ENCODE assay signal across 9 mouse cellular contexts in the genomic region with DNA sequence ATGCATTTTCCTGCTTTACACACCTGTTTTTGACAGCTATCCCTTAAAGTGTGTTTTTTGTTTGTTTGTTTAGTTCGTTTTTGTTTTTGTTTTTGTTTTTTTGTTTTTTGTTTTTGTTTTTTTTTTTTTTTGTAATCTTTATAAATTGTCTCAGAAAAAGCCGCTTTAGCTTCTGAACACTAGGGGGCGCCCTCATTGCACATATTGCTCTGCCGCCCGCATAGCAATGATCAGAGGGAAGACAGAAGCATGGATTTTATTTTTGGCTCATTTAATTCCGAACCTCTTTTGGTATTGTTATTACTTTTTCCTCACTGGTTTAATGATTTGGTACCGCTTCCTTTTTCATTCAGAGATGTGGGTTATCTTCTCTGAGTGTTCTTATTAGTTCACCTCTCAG.
DNase-seq lines count a peak whose midpoint lies in the region; ATAC-seq lines count a peak whose summit lies in the region.
"Had no signal": no experiment of that assay in that cellular context is flagged by ENCODE, and none has a peak within 500 bp of the region (broad histone marks: within the 10 kb centered on the region; RNA-seq: fewer than 3 reads in every experiment).

No protein-coding gene starts in this region.

- no peak for ATAC-seq in hindbrain, embryonic 12.5 days (ENCODE audit: low FRiP score)
- ATAC-seq in megakaryocyte, adult 5-6 weeks (ENCODE audit: poor library complexity, severe bottlenecking) = no peak

- no peak overlapping the region for H3K27ac ChIP-seq in hindbrain, embryonic 10.5 days
- H3K27ac ChIP-seq in hindbrain, embryonic 12.5 days = no peak overlapping the region
- H3K27ac ChIP-seq: embryonic facial prominence, embryonic 15.5 days had no signal

- H3K9ac ChIP-seq in hindbrain, embryonic 12.5 days = no peak overlapping the region
- H3K9ac ChIP-seq: embryonic facial prominence, embryonic 15.5 days had no signal

- 8% methylated on average over 7 of the region's 7 CpGs for WGBS in hindbrain, embryonic 10.5 days
- 7% methylated on average over 7 of the region's 7 CpGs for WGBS in hindbrain, embryonic 12.5 days

- H3K27me3 ChIP-seq in hindbrain, embryonic 10.5 days (ENCODE audit: insufficient read depth, poor library complexity, severe bottlenecking) = no peaks in the 10 kb centered on the region
- no peaks in the 10 kb centered on the region for H3K27me3 ChIP-seq in hindbrain, embryonic 12.5 days
- H3K27me3 ChIP-seq: embryonic facial prominence, embryonic 15.5 days had no signal

- no peaks in the 10 kb centered on the region for H3K36me3 ChIP-seq in hindbrain, embryonic 10.5 days
- H3K36me3 ChIP-seq in hindbrain, embryonic 12.5 days = no peaks in the 10 kb centered on the region
- H3K36me3 ChIP-seq: embryonic facial prominence, embryonic 15.5 days had no signal

- H3K4me3 ChIP-seq in hindbrain, embryonic 10.5 days = no peak overlapping the region
- no peak overlapping the region for H3K4me3 ChIP-seq in hindbrain, embryonic 12.5 days
- H3K4me3 ChIP-seq: embryonic facial prominence, embryonic 15.5 days had no signal

- peak; percentile 26 for DNase-seq in hindbrain, embryonic 10.5 days (ENCODE audit: low spot score)
- DNase-seq in A20 (ENCODE audit: low read depth, low spot score) (peak; percentile 3), ZHBTc4 (ENCODE audit: low read depth, low spot score) (peak; percentile 46)
- peak; percentile 70 for DNase-seq in embryo, embryonic 11 days
- DNase-seq in layer of hippocampus, adult 11-12 months (ENCODE audit: low spot score) = peak; percentile 55
- DNase-seq in retina, adult 2 months (ENCODE audit: low read depth, low spot score) = peak; percentile 8

- H3K4me2 ChIP-seq in hindbrain, embryonic 12.5 days (replicated peaks) = no peak overlapping the region
- H3K4me2 ChIP-seq: embryonic facial prominence, embryonic 15.5 days had no signal

- no peaks in the 10 kb centered on the region for H3K4me1 ChIP-seq in hindbrain, embryonic 10.5 days (replicated peaks)
- no peaks in the 10 kb centered on the region for H3K4me1 ChIP-seq in hindbrain, embryonic 12.5 days
- H3K4me1 ChIP-seq: embryonic facial prominence, embryonic 15.5 days had no signal

- H3K9me3 ChIP-seq in hindbrain, embryonic 10.5 days = no peaks in the 10 kb centered on the region
- no peaks in the 10 kb centered on the region for H3K9me3 ChIP-seq in hindbrain, embryonic 12.5 days (replicated peaks)
- H3K9me3 ChIP-seq: embryonic facial prominence, embryonic 15.5 days had no signal

Comparison
In these comparisons a context has a peak if more than half of its experiments do, and no peak if none do; other contexts are left out.
1. DNase-seq: peak in every context shown above with its lines; median percentile 70 in embryo, embryonic 11 days; 55 in layer of hippocampus, adult 11-12 months; 46 in ZHBTc4; 26 in hindbrain, embryonic 10.5 days; 8 in retina, adult 2 months; 3 in A20.